Mouse (Mus musculus) ES-Bruce4 (cell line): ENCODE measurements around the gene Sapcd2.

ENCODE experiments used
- CTCF ChIP-seq: IDR thresholded peaks from one replicate; pipeline ENCODE4 v1.8.1; 2011; ENCODE audit warnings: low read depth, low read length
- POLR2A ChIP-seq: IDR thresholded peaks from one replicate; pipeline ENCODE4 v1.8.1; 2011; ENCODE audit warnings: low read length; ENCODE audit not compliant: insufficient read depth

- TF ChIP-seq POLR2A (no peak), CTCF (no peak)
These were observed 12.4 kb downstream of the Sapcd2 start for GRCm38 (mm10) chr2:25384492-25384891.
